Mouse (Mus musculus): ENCODE results near the gene Lypd1. TPM values are rescaled to one million over a fixed set of nuclear protein-coding genes. Genes with fewer than 3 reads are reported as not detected.

The Lypd1 gene
- polyA plus RNA-seq, 1 experiment from 2014 or later = 3.1 TPM

GRCm38 (mm10) chr1:125911901-125912445, 928 bp downstream of the Lypd1 start:
- H3K4me3 ChIP-seq (ENCODE audit: low read depth, low read length) = peak overlapping the region; percentile 49
- no peaks in the 10 kb centered on the region for H3K36me3 ChIP-seq (ENCODE audit: control insufficient read depth, insufficient read depth, low read length)
- peak; percentile 77 for DNase-seq (ENCODE audit: low spot score)
- peak; percentile 62 for ATAC-seq (replicated peaks; ENCODE audit: low FRiP score)
- no peaks in the 10 kb centered on the region for H3K9me3 ChIP-seq (ENCODE audit: control insufficient read depth, low read length)
- H3K27ac ChIP-seq (ENCODE audit: low read depth, low read length) = no peak overlapping the region
- peak overlapping the region; percentile 99 for H3K4me2 ChIP-seq (ENCODE audit: low read depth, low read length, severe bottlenecking)
- peaks cover 14% of the 10 kb centered on the region for H3K27me3 ChIP-seq (ENCODE audit: control insufficient read depth, insufficient read depth, low read length)
- peak overlapping the region; percentile 55 for H3K9ac ChIP-seq (ENCODE audit: low read length)
- under 1% methylated on average over 34 of the region's 43 CpGs for WGBS
- H3K4me1 ChIP-seq (replicated peaks; ENCODE audit: control insufficient read depth, insufficient read depth, low read length) = peaks cover 8% of the 10 kb centered on the region

- peaks cover 8% of the 10 kb centered on the region for H3K4me1 ChIP-seq (replicated peaks; ENCODE audit: control insufficient read depth, insufficient read depth, low read length)
- no peaks in the 10 kb centered on the region for H3K9me3 ChIP-seq (ENCODE audit: control insufficient read depth, low read length)
- ATAC-seq (replicated peaks; ENCODE audit: low FRiP score) = peak; percentile 47
- H3K9ac ChIP-seq (ENCODE audit: low read length) = peak overlapping the region; percentile 55
- peak overlapping the region; percentile 49 for H3K4me3 ChIP-seq (ENCODE audit: low read depth, low read length)
- WGBS = under 1% methylated on average over 35 of the region's 35 CpGs
- H3K27me3 ChIP-seq (ENCODE audit: control insufficient read depth, insufficient read depth, low read length) = peaks cover 14% of the 10 kb centered on the region
- peak; percentile 64 for DNase-seq (ENCODE audit: low spot score)
- H3K4me2 ChIP-seq (ENCODE audit: low read depth, low read length, severe bottlenecking) = peak overlapping the region; percentile 99
- no peaks in the 10 kb centered on the region for H3K36me3 ChIP-seq (ENCODE audit: control insufficient read depth, insufficient read depth, low read length)
- H3K27ac ChIP-seq (ENCODE audit: low read depth, low read length) = no peak overlapping the region
These were observed 1.5 kb downstream of the Lypd1 start for GRCm38 (mm10) chr1:125911337-125911900.

- peaks cover 14% of the 10 kb centered on the region for H3K27me3 ChIP-seq (ENCODE audit: control insufficient read depth, insufficient read depth, low read length)
- peaks cover 8% of the 10 kb centered on the region for H3K4me1 ChIP-seq (replicated peaks; ENCODE audit: control insufficient read depth, insufficient read depth, low read length)
- ATAC-seq (replicated peaks; ENCODE audit: low FRiP score) = peak; percentile 61
- H3K36me3 ChIP-seq (ENCODE audit: control insufficient read depth, insufficient read depth, low read length) = no peaks in the 10 kb centered on the region
- no peaks in the 10 kb centered on the region for H3K9me3 ChIP-seq (ENCODE audit: control insufficient read depth, low read length)
- peak; percentile 60 for DNase-seq (ENCODE audit: low spot score)
- H3K4me3 ChIP-seq (ENCODE audit: low read depth, low read length) = peak overlapping the region; percentile 49
- H3K27ac ChIP-seq (ENCODE audit: low read depth, low read length) = no peak overlapping the region
- peak overlapping the region; percentile 99 for H3K4me2 ChIP-seq (ENCODE audit: low read depth, low read length, severe bottlenecking)
- WGBS = 3% methylated on average over 9 of the region's 9 CpGs
- no peak overlapping the region for H3K9ac ChIP-seq (ENCODE audit: low read length)
These were observed 2.0 kb downstream of the Lypd1 start for GRCm38 (mm10) chr1:125910871-125911265.

GRCm38 (mm10) chr1:125910211-125910870, 2.6 kb downstream of the Lypd1 start:
- Histone ChIP-seq H3K27me3 (ENCODE audit: control insufficient read depth, insufficient read depth, low read length) (peaks cover 14% of the 10 kb centered on the region), H3K4me2 (ENCODE audit: low read depth, low read length, severe bottlenecking) (peak overlapping the region; percentile 99; the same call in 1 of the 2 replicates), H3K4me3 (ENCODE audit: low read depth, low read length) (no peak overlapping the region), H3K9me3 (ENCODE audit: control insufficient read depth, low read length) (no peaks in the 10 kb centered on the region), H3K9ac (ENCODE audit: low read length) (no peak overlapping the region), H3K36me3 (ENCODE audit: control insufficient read depth, insufficient read depth, low read length) (no peaks in the 10 kb centered on the region), H3K4me1 (replicated peaks; ENCODE audit: control insufficient read depth, insufficient read depth, low read length) (peaks cover 8% of the 10 kb centered on the region), H3K27ac (ENCODE audit: low read depth, low read length) (no peak overlapping the region)
- DNase-seq (ENCODE audit: low spot score) (peak; percentile 77), ATAC-seq (replicated peaks; ENCODE audit: low FRiP score) (peak; percentile 37; the same call in 1 of the 2 replicates)
- 17% methylated on average over 14 of the region's 14 CpGs for WGBS

- H3K27ac ChIP-seq (ENCODE audit: low read depth, low read length) = peak overlapping the region; percentile 47; the same call in 1 of the 2 replicates
- 40% methylated on average over 9 of the region's 9 CpGs for WGBS
These were observed 19.7 kb downstream of the Lypd1 start for GRCm38 (mm10) chr1:125893158-125893557.

DNA sequence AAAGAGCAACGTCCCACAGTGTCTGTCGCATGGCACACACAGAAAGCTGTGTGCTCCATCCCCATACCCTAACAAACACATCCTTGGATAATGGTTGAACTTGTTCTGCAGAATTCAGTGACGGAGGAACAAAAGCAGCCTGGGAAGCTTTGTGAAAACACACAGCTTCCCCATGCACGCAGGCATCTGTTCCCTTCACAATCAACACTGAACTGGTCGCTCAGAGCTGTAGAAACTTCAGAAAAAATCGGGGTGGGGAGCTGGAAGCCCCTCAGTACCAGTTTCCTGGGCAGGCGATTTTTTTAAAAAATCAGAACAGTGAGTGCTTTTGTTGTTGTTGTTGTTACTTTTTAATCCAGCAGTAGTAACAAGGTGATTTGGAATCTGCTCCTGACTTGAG, 42.8 kb downstream of the Lypd1 start:
- Histone ChIP-seq H3K36me3 (ENCODE audit: control insufficient read depth, insufficient read depth, low read length) (no peaks in the 10 kb centered on the region), H3K4me2 (ENCODE audit: low read depth, low read length, severe bottlenecking) (no peak overlapping the region), H3K27me3 (ENCODE audit: control insufficient read depth, insufficient read depth, low read length) (no peaks in the 10 kb centered on the region), H3K9ac (ENCODE audit: low read length) (no peak overlapping the region), H3K4me3 (ENCODE audit: low read depth, low read length) (no peak overlapping the region), H3K9me3 (ENCODE audit: control insufficient read depth, low read length) (no peaks in the 10 kb centered on the region), H3K4me1 (replicated peaks; ENCODE audit: control insufficient read depth, insufficient read depth, low read length) (no peaks in the 10 kb centered on the region), H3K27ac (ENCODE audit: low read depth, low read length) (no peak overlapping the region)
- DNase-seq (ENCODE audit: low spot score) (no peak), ATAC-seq (replicated peaks; ENCODE audit: low FRiP score) (0 out of 2 replicates have a peak, but pooled peaks have one; percentile 33)
- 25% methylated on average over 7 of the region's 7 CpGs for WGBS

More at GRCm38 (mm10) chr1:125893158-125893557, 19.7 kb downstream of the Lypd1 start:
- peaks cover 9% of the 10 kb centered on the region; the same call in 1 of the 2 replicates for H3K4me1 ChIP-seq (replicated peaks; ENCODE audit: control insufficient read depth, insufficient read depth, low read length)
- no peak overlapping the region for H3K4me3 ChIP-seq (ENCODE audit: low read depth, low read length)
- DNase-seq (ENCODE audit: low spot score) (no peak), ATAC-seq (replicated peaks; ENCODE audit: low FRiP score) (peak; percentile 44; the same call in 1 of the 2 replicates)
- no peaks in the 10 kb centered on the region for H3K9me3 ChIP-seq (ENCODE audit: control insufficient read depth, low read length)
- no peak overlapping the region for H3K4me2 ChIP-seq (ENCODE audit: low read depth, low read length, severe bottlenecking)
- H3K36me3 ChIP-seq (ENCODE audit: control insufficient read depth, insufficient read depth, low read length) = no peaks in the 10 kb centered on the region
- H3K9ac ChIP-seq (ENCODE audit: low read length) = no peak overlapping the region
- no peaks in the 10 kb centered on the region for H3K27me3 ChIP-seq (ENCODE audit: control insufficient read depth, insufficient read depth, low read length)

- Histone ChIP-seq H3K4me3 (ENCODE audit: low read depth, low read length) (no peak overlapping the region), H3K27me3 (ENCODE audit: control insufficient read depth, insufficient read depth, low read length) (no peaks in the 10 kb centered on the region), H3K36me3 (ENCODE audit: control insufficient read depth, insufficient read depth, low read length) (no peaks in the 10 kb centered on the region), H3K4me1 (replicated peaks; ENCODE audit: control insufficient read depth, insufficient read depth, low read length) (peaks cover 8% of the 10 kb centered on the region), H3K27ac (ENCODE audit: low read depth, low read length) (no peak overlapping the region), H3K4me2 (ENCODE audit: low read depth, low read length, severe bottlenecking) (no peak overlapping the region), H3K9me3 (ENCODE audit: control insufficient read depth, low read length) (no peaks in the 10 kb centered on the region), H3K9ac (ENCODE audit: low read length) (no peak overlapping the region)
- 86% methylated on average over 5 of the region's 5 CpGs for WGBS
- DNase-seq (ENCODE audit: low spot score) (no peak), ATAC-seq (replicated peaks; ENCODE audit: low FRiP score) (no peak)
These were observed 54.3 kb downstream of the Lypd1 start for GRCm38 (mm10) chr1:125858631-125859030.

DNA sequence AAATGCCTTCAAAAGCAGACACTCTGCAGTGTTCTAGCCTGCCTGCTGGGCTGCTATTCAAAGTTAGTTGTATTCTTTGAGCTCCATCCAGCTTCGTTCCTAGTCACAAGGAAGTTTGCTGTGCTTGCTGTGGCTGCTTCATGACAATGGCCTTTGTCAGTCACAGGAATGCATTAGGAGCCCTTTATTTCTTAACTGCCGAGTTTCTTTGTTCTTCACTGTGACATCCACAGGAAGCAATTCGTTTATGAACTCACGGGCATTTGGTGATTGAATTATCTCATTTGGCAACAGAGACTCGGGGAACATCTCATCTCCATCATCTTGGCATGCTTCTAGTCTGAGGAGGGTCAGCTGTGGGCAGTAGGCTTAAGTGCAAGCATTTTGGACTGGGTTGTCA, 58.3 kb downstream of the Lypd1 start:
- no peak for ATAC-seq (replicated peaks; ENCODE audit: low FRiP score)

More for the DNA sequence above, 58.3 kb downstream of the Lypd1 start:
- 6% methylated on average over 5 of the region's 5 CpGs for WGBS
- no peak overlapping the region for H3K27ac ChIP-seq (ENCODE audit: low read depth, low read length)
- DNase-seq (ENCODE audit: low spot score) = no peak
- H3K4me3 ChIP-seq (ENCODE audit: low read depth, low read length) = no peak overlapping the region
- H3K4me2 ChIP-seq (ENCODE audit: low read depth, low read length, severe bottlenecking) = no peak overlapping the region
- H3K36me3 ChIP-seq (ENCODE audit: control insufficient read depth, insufficient read depth, low read length) = no peaks in the 10 kb centered on the region
- H3K9me3 ChIP-seq (ENCODE audit: control insufficient read depth, low read length) = no peaks in the 10 kb centered on the region
- H3K27me3 ChIP-seq (ENCODE audit: control insufficient read depth, insufficient read depth, low read length) = no peaks in the 10 kb centered on the region
- H3K9ac ChIP-seq (ENCODE audit: low read length) = no peak overlapping the region
- peaks cover 8% of the 10 kb centered on the region for H3K4me1 ChIP-seq (replicated peaks; ENCODE audit: control insufficient read depth, insufficient read depth, low read length)

Measured in forebrain, embryonic 11.5 days (tissue).